In the genomic region with DNA sequence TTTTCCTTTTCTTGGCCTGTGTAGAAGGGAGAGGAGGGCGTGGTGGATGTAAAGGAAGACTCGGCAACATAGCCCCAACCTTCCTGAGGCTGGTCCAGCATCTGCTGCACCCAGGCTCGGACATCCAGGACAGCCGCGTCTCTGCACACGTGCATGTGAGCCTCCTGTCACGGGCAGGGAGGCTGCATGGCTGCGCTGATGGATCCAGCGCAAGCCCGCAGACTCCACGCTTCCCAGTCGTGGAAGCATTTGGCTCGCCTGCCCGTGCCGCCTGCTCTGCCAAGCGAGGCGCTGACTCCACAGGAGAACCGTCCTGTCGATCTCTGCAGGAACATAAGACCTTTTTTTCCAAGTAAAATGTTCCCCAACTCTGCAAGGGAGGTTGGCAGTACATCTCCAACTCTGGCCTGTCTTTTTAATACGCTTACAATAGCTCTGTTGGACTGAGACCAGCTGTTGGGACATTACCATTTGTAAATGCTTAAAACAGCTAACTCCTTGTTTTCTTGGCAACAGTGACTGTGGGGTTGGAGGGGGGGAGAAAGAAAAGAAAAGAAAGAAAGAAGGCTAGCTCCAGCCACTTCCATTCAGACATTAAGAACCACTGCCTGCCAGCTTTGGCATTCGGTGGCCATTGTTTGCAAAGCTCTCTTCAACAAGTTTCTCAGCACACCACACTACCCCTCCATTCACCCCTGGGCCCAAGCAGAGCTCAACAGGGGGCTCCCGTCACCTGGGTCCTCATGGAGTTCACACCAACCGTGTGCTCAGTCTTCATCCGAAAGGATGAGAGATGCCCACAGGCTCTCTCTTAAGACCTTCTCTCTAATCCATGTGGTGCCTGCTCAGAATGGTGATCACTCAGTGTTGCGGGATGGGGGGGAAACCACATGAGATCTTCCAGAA, we compare ENCODE assay signal across 8 mouse cellular contexts.
A peak's percentile ranks its signal among the peaks of the same experiment; 100 is the strongest.
DNase-seq lines count a peak whose midpoint lies in the region.

No protein-coding gene starts in this region.

- intact Hi-C loops in gastrocnemius, postnatal 36 days (cut with DNase I): no loop called here
- intact Hi-C loops in left cerebral cortex, postnatal 25 days (cut with DNase I): no loop called here

- peak; percentile 3 for DNase-seq in gastrocnemius, adult 18-20 months (ENCODE audit: low spot score)
- DNase-seq in gastrocnemius, adult 8-10 months (ENCODE audit: low spot score in 2 of 2): no peak
- peak; percentile 76 to 84 for DNase-seq in cerebellum, postnatal 25 days
- DNase-seq in gastrocnemius, postnatal 36 days: peak; percentile 13 to 22
- peak; percentile 64 to 79 for DNase-seq in left cerebral cortex, postnatal 25 days (ENCODE audit: low spot score in 2 of 2)
- DNase-seq in right cerebral cortex, adult 18-20 months: peak; percentile 60
- DNase-seq in thymus, adult 18-20 months: no peak
- no peak for DNase-seq in urinary bladder, adult 2 months (ENCODE audit: low spot score)

Comparison
In these comparisons a context has a peak if more than half of its experiments do, and no peak if none do; other contexts are left out.
1. DNase-seq: peak in gastrocnemius, adult 18-20 months (single experiment), cerebellum, postnatal 25 days (2 of 2), gastrocnemius, postnatal 36 days (2 of 2), left cerebral cortex, postnatal 25 days (2 of 2) and right cerebral cortex, adult 18-20 months (single experiment); none in gastrocnemius, adult 8-10 months (0 of 2), thymus, adult 18-20 months (0 of 2) and urinary bladder, adult 2 months (single experiment).